Mouse (Mus musculus) heart, adult 2 months (tissue): ENCODE measurements around the gene Eps8l3. TPM values are rescaled to one million over a fixed set of nuclear protein-coding genes. Genes with fewer than 3 reads are reported as not detected.

Source experiments
- DNase-seq, 2 experiments: peaks; one replicate each; pipeline ENCODE4 v3.0.0; 2021
- H3K27ac ChIP-seq: fragments of 200-600 bp; 2 replicates; pipeline ENCODE4 v1.8.1; 2022
- H3K27me3 ChIP-seq: fragments of 200-500 bp; 2 replicates; pipeline ENCODE4 v1.6.1; 2012; ENCODE audit warnings: mild to moderate bottlenecking, low read length, inconsistent platforms, mixed read lengths; ENCODE audit not compliant: control insufficient read depth, insufficient read depth
- H3K36me3 ChIP-seq: fragments of 200-500 bp; 2 replicates; pipeline ENCODE4 v1.6.1; 2012; ENCODE audit warnings: low read length, inconsistent platforms; ENCODE audit not compliant: control insufficient read depth, insufficient read depth
- H3K4me1 ChIP-seq: fragments of 200-500 bp; 2 replicates; pipeline ENCODE4 v1.6.1; 2011; ENCODE audit warnings: low read length; ENCODE audit not compliant: control insufficient read depth, insufficient read depth
- H3K4me3 ChIP-seq: fragments of 200-600 bp; 2 replicates; pipeline ENCODE4 v1.8.1; 2022
- H3K79me2 ChIP-seq: fragments of 200-500 bp; replicated peaks from 2 replicates; pipeline ENCODE4 v1.6.1; 2012; ENCODE audit warnings: mild to moderate bottlenecking, inconsistent platforms, low read length, moderate library complexity, mixed read lengths; ENCODE audit not compliant: control insufficient read depth, insufficient read depth
- H3K9ac ChIP-seq: fragments of 200-500 bp; 2 replicates; pipeline ENCODE4 v1.6.1; 2012; ENCODE audit warnings: low read depth, mild to moderate bottlenecking, control low read depth, inconsistent platforms, low read length, mixed read lengths
- CTCF ChIP-seq: fragments of 200-600 bp; IDR thresholded peaks from 2 replicates; pipeline ENCODE4 v1.8.1; 2022; ENCODE audit warnings: antibody characterized with exemption, mild to moderate bottlenecking, moderate library complexity
- EP300 ChIP-seq: fragments of 200-500 bp; IDR thresholded peaks from 2 replicates; pipeline ENCODE4 v1.6.1; 2011; ENCODE audit warnings: low read depth, low read length, control low read depth; ENCODE audit not compliant: insufficient read depth
- POLR2A ChIP-seq: fragments of 200-500 bp; IDR thresholded peaks from 2 replicates; pipeline ENCODE4 v1.6.1; 2011; ENCODE audit warnings: mild to moderate bottlenecking, low read depth, low read length, control low read depth; ENCODE audit not compliant: insufficient read depth
- WGBS: fragments of 180-500 bp; shearing (Covaris S2); methylation state at CpG from one replicate; pipeline ENCODE4 v1.1.7; 2018; 5-methylcytosine and 5-hydroxymethylcytosine counted together
- intact Hi-C: fragments of 180-260 bp; cut with DNase I; formaldehyde crosslinking; loops from one replicate; pipeline ENCODE4 v1.15.1; 2025
- polyA plus RNA-seq: library from polyadenylated mRNA; depleted of rRNA; stranded (reverse); fragments of >200 nt; gene quantifications from 2 replicates; pipeline ENCODE4 v1.2.3, GENCODE M21; 2012
- total RNA-seq, 2 experiments: library from RNA; stranded (reverse); gene quantifications; 2 replicates each; pipeline ENCODE4 v1.2.3; 2021

The Eps8l3 gene
- total and polyA plus RNA-seq, 3 experiments: not detected

DNA sequence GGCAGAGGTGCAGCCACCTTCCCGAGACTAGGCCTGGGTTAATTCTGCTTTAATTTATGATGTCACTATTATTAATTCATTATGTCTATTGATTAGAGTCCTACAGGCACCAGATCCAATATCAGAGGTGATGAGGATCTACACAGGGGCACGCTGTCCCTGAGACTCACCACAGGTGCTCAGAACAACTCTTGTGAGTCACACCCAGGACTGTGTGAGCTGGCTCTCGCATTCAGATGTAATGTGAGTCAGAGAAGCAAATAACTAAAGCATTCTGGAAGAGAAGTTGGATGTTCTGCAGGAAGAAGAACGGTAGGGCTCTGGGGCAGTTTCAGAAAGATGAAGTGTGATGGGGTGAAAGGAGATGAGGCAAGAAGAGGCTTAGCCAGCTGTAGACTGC lies 52.2 kb downstream of the Eps8l3 start:
- Histone ChIP-seq H3K27ac (no peak overlapping the region), H3K4me1 (peaks cover 7% of the 10 kb centered on the region), H3K79me2 (no peaks in the 10 kb centered on the region), H3K9ac (no peak overlapping the region), H3K27me3 (no peaks in the 10 kb centered on the region), H3K4me3 (no peak overlapping the region), H3K36me3 (no peaks in the 10 kb centered on the region)
- DNase-seq: no peak
- TF ChIP-seq CTCF: no peak
- TF ChIP-seq EP300: no peak
- intact Hi-C loops: no loop called here
- 86% methylated on average over 4 of the region's 4 CpGs for WGBS

DNA sequence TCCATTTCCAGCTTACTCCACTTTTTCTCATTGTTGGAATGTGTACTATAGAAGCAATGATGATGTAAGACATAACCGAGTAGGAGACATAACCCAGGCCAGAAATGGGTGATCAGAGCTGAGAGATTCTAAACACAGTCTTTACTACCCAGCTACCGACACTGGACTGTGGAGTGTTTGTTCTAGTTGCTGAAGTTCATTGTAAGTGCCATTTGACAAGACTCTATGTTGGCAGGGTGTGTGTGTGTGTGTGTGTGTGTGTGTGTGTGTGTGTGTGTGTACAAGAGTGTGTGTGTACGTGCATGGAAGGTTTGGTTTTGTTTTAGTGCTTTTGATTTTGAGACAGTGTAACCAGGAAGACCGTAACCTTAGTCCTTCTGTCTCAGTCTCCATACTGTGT lies 52.7 kb downstream of the Eps8l3 start:
- intact Hi-C loops: loop anchor here (2.0 kb wide), 1 partner anchor 89 kb away; no protein-coding TSS in a partner anchor
- no peaks in the 10 kb centered on the region for H3K27me3 ChIP-seq
- no peak overlapping the region for H3K27ac ChIP-seq
- no peak for DNase-seq
- no peaks in the 10 kb centered on the region for H3K36me3 ChIP-seq
- 79% methylated on average over 4 of the region's 4 CpGs for WGBS
- TF ChIP-seq EP300: no peak
- no peak for TF ChIP-seq POLR2A
- TF ChIP-seq CTCF: no peak
- no peak overlapping the region for H3K4me3 ChIP-seq
- no peak overlapping the region for H3K9ac ChIP-seq
- H3K79me2 ChIP-seq: no peaks in the 10 kb centered on the region
- H3K4me1 ChIP-seq: peaks cover 7% of the 10 kb centered on the region

DNA sequence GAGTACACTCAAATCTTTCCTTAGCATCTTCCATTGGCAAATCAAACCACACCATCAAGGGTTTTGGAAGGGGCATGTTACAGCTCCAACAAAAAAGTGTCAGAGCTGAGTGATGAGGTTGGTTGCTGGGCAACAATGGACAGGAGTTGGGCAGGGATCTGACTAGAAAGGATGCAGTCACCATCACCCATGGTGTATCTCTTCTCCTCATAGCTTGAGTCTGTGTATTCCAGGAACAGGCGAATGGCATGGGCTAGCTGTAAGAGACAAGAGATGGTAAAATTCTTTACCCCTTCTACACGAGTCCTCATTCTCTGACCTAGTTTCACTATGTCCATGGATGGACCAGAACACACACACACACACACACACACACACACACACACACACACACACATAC lies 54.1 kb downstream of the Eps8l3 start:
- peak overlapping the region; percentile 56 for H3K9ac ChIP-seq
- H3K4me1 ChIP-seq: peaks cover 7% of the 10 kb centered on the region
- WGBS: 52% methylated on average over 2 of the region's 2 CpGs
- no peaks in the 10 kb centered on the region for H3K79me2 ChIP-seq
- H3K27me3 ChIP-seq: no peaks in the 10 kb centered on the region
- intact Hi-C loops: loop anchor here (2.0 kb wide), 1 partner anchor 88 kb away; no protein-coding TSS in a partner anchor
- peak overlapping the region; percentile 62 for H3K27ac ChIP-seq
- no peaks in the 10 kb centered on the region for H3K36me3 ChIP-seq
- TF ChIP-seq POLR2A: no peak
- TF ChIP-seq EP300: no peak
- TF ChIP-seq CTCF: no peak
- peak overlapping the region; percentile 44; the same call in 1 of the 2 replicates for H3K4me3 ChIP-seq
- no peak for DNase-seq

DNA sequence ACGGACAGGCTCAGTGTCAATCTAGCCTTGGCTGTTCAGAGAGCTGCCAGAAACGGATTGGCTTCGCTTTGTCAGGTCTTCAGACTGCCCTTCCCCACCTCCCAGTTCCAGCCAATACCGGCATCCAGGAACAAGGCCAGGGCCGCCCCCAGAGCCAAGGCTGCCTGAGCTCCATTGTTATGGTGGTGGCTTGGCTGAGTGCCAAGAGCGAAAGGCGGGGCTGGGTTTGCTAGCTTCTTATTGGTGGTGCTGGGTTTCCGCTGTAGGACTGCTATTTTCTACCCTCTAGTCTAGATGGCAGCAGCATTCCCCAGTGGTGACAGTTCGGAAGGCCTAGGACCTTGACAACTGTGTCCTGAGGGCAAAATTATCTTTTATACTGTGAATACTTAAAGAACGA lies 54.6 kb downstream of the Eps8l3 start, which contains the start of gene Gstm7:
Gstm7 (minus strand) TSS at position 148 of the 400 bp plus-strand sequence.
- WGBS: 1% methylated on average over 10 of the region's 10 CpGs
- Histone ChIP-seq H3K36me3 (no peaks in the 10 kb centered on the region), H3K79me2 (no peaks in the 10 kb centered on the region), H3K27ac (peak within 1 kb of the TSS; percentile 80), H3K27me3 (no peaks in the 10 kb centered on the region), H3K4me1 (peaks cover 7% of the 10 kb centered on the region), H3K4me3 (peak within 1 kb of the TSS; percentile 44), H3K9ac (peak within 1 kb of the TSS; percentile 56)
- TF ChIP-seq POLR2A (0 out of 2 replicates have a peak, but pooled peaks have one; percentile 33), CTCF (peak; percentile 57), EP300 (peak; percentile 72; the same call in 1 of the 2 replicates)
- intact Hi-C loops: loop anchor here (2.0 kb wide), 1 partner anchor 87 kb away; no protein-coding TSS in a partner anchor
- DNase-seq: peak; percentile 96 to 98

DNA sequence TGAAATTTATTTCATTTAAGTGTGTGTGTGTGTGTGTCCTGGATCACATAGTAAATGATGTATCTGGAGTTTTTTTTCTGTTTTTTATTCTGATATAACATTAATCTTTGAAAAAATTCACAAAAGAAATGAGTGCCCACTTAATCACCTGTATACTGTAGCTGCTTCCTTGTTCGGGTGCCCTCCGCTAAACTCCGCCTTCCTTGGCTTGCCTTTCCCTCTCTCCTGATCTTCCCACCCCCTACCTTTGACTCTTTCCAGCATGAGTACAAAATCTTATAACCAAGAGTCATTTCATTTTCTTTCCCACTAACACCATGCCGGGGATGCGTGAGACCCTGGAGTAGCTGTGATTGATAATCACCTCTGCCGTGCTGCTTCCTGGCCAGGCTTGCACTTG lies 55.1 kb downstream of the Eps8l3 start:
- intact Hi-C loops: no loop called here
- WGBS: 74% methylated on average over 6 of the region's 6 CpGs
- DNase-seq: peak in 1 of 2 experiments; percentile 20
- no peak overlapping the region for H3K9ac ChIP-seq
- no peaks in the 10 kb centered on the region for H3K36me3 ChIP-seq
- no peaks in the 10 kb centered on the region for H3K79me2 ChIP-seq
- peaks cover 7% of the 10 kb centered on the region for H3K4me1 ChIP-seq
- TF ChIP-seq CTCF (no peak), EP300 (no peak), POLR2A (no peak)
- H3K27me3 ChIP-seq: no peaks in the 10 kb centered on the region
- H3K4me3 ChIP-seq: no peak overlapping the region
- H3K27ac ChIP-seq: peak overlapping the region; percentile 80

DNA sequence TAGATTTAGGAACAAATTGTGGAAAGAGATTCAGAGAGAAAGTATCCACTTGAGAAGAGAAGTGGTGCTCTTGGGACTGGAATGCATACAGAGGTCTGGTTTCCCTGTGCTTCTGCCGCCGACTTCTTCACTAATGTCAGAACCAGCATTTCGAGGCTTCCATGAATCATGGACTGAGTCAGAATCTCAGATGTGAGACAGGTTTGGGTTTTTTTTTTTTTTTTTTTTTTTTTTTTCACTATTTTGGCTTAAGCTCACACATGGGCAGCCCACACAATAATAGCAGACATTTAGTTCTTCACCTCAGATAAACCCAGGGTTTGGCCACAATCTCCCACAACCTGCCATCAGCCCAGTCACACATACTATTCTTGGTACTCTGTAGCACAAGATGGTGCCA lies 58.2 kb downstream of the Eps8l3 start:
- Histone ChIP-seq H3K36me3 (no peaks in the 10 kb centered on the region), H3K4me1 (peaks cover 12% of the 10 kb centered on the region), H3K27ac (no peak overlapping the region), H3K79me2 (no peaks in the 10 kb centered on the region), H3K9ac (no peak overlapping the region), H3K4me3 (no peak overlapping the region), H3K27me3 (no peaks in the 10 kb centered on the region)
- intact Hi-C loops: loop anchor here (5.0 kb wide), 1 partner anchor 212 kb away; the partner anchor contains the start of gene Gnai3
- TF ChIP-seq POLR2A (no peak), EP300 (no peak), CTCF (no peak)
- DNase-seq: no peak
- 52% methylated on average over 3 of the region's 3 CpGs for WGBS
